Mouse (Mus musculus): ENCODE data around the gene F2r.

Gene F2r

GRCm38 (mm10) chr13:95629751-95630150, 11.5 kb upstream of the F2r start:
- DNase-seq, result no peak

GRCm38 (mm10) chr13:95626696-95627095, 8.4 kb upstream of the F2r start:
- no peak for DNase-seq

GRCm38 (mm10) chr13:95623042-95623441, 4.8 kb upstream of the F2r start:
- DNase-seq, result no peak

GRCm38 (mm10) chr13:95621563-95621962, 3.3 kb upstream of the F2r start:
- no peak for DNase-seq

GRCm38 (mm10) chr13:95618859-95619258, 572 bp upstream of the F2r start:
- DNase-seq, result no peak

GRCm38 (mm10) chr13:95617671-95618171, 566 bp downstream of the F2r start:
- DNase-seq, result no peak

- no peak for DNase-seq
Measured at GRCm38 (mm10) chr13:95617082-95617670, 1.1 kb downstream of the F2r start.

GRCm38 (mm10) chr13:95616512-95616911, 1.8 kb downstream of the F2r start:
- no peak for DNase-seq

- DNase-seq, result no peak
Measured at GRCm38 (mm10) chr13:95614757-95615156, 3.5 kb downstream of the F2r start.

GRCm38 (mm10) chr13:95612243-95612642, 6.0 kb downstream of the F2r start:
- no peak for DNase-seq

GRCm38 (mm10) chr13:95611752-95612151, 6.5 kb downstream of the F2r start:
- no peak for DNase-seq

- no peak for DNase-seq
Measured at GRCm38 (mm10) chr13:95610786-95611562, 7.3 kb downstream of the F2r start.

GRCm38 (mm10) chr13:95609088-95609420, 9.2 kb downstream of the F2r start:
- DNase-seq, result no peak

- DNase-seq, result no peak
Measured at GRCm38 (mm10) chr13:95608416-95609087, 9.7 kb downstream of the F2r start.

GRCm38 (mm10) chr13:95607019-95607418, 11.3 kb downstream of the F2r start:
- DNase-seq, result no peak

GRCm38 (mm10) chr13:95604288-95604687, 14.0 kb downstream of the F2r start:
- DNase-seq, result no peak

GRCm38 (mm10) chr13:95599833-95600359, 18.4 kb downstream of the F2r start:
- no peak for DNase-seq

GRCm38 (mm10) chr13:95598232-95598920, 19.9 kb downstream of the F2r start:
- no peak for DNase-seq

GRCm38 (mm10) chr13:95597578-95597977, 20.7 kb downstream of the F2r start:
- no peak for DNase-seq

- no peak for DNase-seq
Measured at GRCm38 (mm10) chr13:95596689-95597088, 21.6 kb downstream of the F2r start.

GRCm38 (mm10) chr13:95595921-95596320, 22.4 kb downstream of the F2r start:
- no peak for DNase-seq

GRCm38 (mm10) chr13:95595411-95595810, 22.9 kb downstream of the F2r start:
- DNase-seq, result no peak

- DNase-seq, result no peak
Measured at GRCm38 (mm10) chr13:95592860-95593259, 25.4 kb downstream of the F2r start.
